Mouse (Mus musculus) splenic B cell, adult 2 months (primary cell): ENCODE data around the gene Spata13.

Experiments
- DNase-seq: peaks from one replicate; pipeline ENCODE4 v3.0.0-alpha.2; 2011; ENCODE audit warnings: low read depth, low spot score
- H3K27me3 ChIP-seq: 2 replicates; pipeline ENCODE4 v1.6.1; 2012; ENCODE audit warnings: mild to moderate bottlenecking, low read length, moderate library complexity, mixed read lengths; ENCODE audit not compliant: control insufficient read depth, poor library complexity, insufficient read depth, severe bottlenecking
- H3K36me3 ChIP-seq: 2 replicates; pipeline ENCODE4 v1.6.1; 2012; ENCODE audit warnings: mild to moderate bottlenecking, low read length, moderate library complexity, mixed read lengths; ENCODE audit not compliant: control insufficient read depth, poor library complexity, insufficient read depth, severe bottlenecking

Gene Spata13

DNA sequence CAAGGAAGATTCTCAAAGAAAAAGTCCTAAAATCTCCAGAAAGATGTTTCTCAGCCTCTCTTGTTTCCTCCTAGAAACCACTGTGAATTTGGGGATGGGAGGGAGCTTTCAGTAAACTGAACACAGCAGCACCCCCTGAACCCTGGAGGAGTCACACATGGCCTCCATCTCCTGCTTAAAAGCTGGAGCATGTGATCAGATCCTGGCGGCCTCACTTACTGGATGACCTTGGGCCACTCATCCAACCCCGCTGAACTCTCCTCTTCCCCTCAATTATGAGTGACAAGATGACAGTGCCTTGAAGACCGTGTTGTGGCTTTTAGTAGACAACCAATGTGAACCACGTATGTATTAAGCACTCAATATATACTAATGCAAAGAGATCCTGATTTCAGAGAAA lies 2.8 kb upstream of the Spata13 start:
- DNase-seq, result no peak
- H3K27me3 ChIP-seq, result no peaks in the 10 kb centered on the region
- no peaks in the 10 kb centered on the region for H3K36me3 ChIP-seq

DNA sequence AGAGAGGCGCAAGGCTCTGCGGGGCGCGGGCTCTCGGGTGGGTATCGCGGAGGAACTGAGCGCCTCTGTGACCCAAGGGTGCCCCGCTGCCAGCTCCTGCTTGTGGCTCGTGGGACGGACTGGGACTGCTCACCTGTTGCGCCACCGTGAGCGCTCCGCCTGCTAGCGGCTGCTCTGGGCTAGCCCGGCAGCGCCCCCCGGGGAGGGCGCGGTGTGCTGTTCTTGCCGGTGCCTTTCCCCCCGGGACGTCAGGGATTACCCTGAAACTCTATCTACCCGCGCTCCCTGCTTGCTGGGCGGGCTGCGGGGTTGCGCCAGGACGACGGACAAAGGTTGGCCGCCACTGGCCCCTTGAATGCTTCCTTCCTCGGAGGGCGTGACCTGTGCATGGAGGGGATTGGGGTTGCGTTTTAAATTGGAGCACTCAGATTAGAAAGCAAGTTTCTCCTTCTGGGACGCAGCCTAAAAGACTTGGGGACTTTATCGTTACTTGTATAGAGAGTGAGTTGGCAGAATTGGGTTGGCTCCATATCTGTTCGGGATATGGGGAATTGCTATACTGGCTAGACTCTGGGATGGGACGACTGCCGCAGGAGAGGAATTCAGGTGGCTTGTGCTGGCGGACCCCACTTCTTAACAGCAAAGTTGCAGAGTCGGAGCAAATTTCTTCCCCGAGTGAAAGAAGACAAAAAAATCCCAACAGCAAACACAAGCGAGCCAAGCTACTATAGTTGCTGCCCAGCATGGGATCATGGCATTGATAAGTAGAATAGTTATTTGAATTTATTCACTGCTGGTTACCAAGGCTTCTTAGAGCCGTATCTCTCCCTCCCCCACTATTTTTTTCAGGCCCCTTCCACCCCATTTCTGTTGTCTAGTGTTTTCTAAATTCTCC lies 1.3 kb downstream of the Spata13 start:
- Histone ChIP-seq H3K27me3 (no peaks in the 10 kb centered on the region), H3K36me3 (no peaks in the 10 kb centered on the region)
- peak; percentile 67 for DNase-seq

DNA sequence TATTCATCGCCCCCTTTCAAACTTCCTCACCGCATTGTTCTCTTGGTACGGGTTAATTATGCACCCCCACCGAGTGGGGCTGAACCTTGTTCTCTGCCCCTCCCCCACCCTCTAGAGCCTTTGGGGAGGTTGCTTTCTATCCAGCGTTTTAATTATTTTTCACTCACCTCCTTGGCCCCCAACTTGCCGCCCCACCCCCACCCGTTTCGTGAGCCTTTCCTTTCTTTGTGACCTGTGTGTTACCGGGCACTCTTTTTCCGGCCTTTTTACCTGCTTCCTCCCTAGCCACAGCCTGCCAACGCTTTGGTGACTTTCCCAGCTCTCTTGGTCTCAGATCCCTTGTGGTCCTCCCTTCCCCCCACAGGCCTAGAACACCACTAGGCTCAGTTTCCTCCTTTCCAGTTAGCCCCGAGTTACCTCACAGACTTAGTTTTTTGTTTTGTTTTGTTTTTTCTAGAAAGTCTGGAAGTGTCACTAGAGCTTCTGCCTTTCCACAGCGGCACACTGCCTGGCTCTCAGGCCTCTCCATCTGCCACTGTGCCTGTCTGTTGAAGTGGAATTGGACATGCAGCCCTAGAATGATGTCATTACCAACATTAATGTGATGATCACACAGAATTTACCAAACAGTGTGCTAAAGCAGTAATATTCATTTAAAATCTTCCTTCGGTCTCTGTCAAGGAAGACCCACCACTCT lies 2.3 kb downstream of the Spata13 start:
- peak; percentile 27 for DNase-seq
- Histone ChIP-seq H3K27me3 (no peaks in the 10 kb centered on the region), H3K36me3 (no peaks in the 10 kb centered on the region)

DNA sequence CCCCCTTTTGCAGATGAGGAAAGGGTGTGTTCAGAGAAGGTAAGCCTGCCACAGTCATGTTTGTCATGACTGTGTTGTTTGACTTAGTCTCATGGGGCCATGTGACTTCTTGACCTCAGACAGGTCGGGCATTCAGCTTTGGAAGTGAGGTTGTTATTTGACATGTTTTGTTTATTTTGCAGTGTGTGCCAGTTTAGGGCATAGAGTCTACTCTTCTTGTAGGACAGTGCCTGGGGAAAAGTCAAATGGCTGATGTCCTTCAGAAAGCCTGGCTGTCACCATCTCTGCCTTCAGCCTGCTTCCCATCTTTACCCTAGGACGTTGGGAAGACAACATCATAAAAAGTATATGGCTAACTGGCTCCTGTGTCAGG lies 2.8 kb downstream of the Spata13 start:
- H3K27me3 ChIP-seq, result no peaks in the 10 kb centered on the region
- DNase-seq, result no peak
- no peaks in the 10 kb centered on the region for H3K36me3 ChIP-seq

DNA sequence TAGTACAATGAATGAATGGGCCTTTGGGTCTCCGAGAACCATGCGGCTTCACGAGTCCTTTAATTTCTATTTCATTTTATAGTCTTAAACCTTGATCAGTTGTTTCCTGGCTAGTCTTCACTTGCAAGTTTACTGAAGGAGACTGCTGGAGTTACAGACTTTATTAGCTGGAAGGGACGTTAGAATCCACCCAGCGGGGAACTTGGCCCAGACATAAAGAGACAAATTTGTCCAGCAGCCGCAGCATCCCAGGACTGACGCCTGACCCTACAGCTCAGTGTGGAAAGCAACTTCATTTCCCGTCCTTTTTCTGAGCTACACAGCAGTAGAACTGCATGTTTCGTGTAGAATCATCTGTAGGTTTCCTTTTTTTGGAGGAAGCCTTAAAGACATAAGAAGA lies 3.2 kb downstream of the Spata13 start:
- no peak for DNase-seq
- H3K36me3 ChIP-seq, result no peaks in the 10 kb centered on the region

DNA sequence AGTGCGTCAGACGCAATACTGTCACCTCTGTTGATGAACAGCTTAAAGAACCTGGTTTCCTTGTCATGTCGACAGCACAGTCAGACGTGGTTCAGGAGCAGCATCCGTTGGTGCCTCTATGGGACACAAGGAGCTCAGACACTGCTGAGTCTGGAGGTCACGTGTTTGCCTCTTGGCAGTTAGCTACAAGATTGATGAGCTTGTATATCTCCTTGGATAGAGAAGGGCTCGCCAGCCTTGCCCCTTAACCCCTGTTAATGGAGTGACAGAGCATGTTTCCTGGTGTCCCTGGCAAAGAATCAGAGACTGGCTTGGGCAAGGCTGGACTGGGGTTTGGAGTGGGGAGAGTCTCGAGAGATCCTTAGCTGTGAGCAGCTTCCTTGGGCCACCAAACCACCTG lies 4.4 kb downstream of the Spata13 start:
- DNase-seq, result no peak
- no peaks in the 10 kb centered on the region for H3K36me3 ChIP-seq
- no peaks in the 10 kb centered on the region for H3K27me3 ChIP-seq

More for the DNA sequence above, 3.2 kb downstream of the Spata13 start:
- H3K27me3 ChIP-seq, result no peaks in the 10 kb centered on the region

DNA sequence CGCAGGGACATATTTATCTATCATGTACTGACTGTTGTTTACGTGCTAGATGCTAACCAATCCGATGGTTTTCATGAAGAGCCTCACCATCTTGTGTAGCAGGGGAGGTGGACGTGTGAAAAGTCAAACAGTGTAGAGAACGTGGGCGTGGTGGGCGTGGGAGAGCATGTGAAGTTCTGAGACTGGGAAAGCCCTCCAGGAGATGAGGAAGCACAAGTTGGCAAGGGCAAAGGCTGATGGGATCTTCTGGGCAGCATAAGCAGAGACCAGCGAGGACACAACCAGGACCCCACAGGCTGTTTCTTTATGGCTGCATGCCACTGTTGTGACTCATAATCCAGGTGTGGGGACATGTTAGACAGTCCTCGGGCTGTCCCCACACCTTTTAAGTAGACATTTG lies 5.4 kb downstream of the Spata13 start:
- Histone ChIP-seq H3K36me3 (no peaks in the 10 kb centered on the region), H3K27me3 (no peaks in the 10 kb centered on the region)
- no peak for DNase-seq

DNA sequence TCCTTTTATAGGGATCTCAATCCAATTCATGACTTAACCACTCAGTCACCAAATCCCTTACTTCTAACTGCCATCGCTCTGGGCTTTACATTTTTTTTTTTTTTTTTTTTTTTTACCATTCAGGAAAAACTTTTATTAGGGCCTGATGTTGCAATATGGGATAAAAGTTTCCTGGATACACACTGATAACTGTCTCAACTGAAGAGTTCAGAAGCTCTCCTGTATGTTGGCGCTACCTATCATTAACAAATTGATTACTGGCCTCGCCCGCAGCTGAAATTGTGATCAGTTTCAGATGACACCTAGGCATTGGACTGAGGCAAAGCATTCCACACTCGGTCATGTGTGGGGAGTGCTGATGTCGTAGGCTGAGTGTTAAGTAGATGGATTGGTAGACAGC lies 7.3 kb downstream of the Spata13 start:
- H3K27me3 ChIP-seq, result no peaks in the 10 kb centered on the region
- no peak for DNase-seq
- H3K36me3 ChIP-seq, result no peaks in the 10 kb centered on the region

DNA sequence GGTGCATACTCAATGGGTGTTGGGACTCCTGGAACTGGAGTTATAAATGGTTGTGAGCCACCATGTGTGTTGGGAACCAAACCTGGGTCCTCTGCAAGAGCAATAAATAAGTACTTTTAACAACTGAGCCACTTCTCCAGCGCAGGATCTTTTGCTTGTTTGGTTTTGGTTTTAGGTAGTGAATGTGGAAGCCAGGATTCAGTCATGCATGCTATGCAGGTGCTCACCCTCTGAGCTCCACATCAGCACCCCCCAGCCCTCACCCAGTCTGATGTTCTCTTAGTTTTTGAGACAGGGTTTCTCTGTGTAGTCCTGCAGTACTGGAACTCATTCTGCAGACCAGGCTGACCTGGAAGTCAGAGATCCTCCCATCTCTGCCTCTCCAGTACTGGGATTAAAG lies 8.3 kb downstream of the Spata13 start:
- Histone ChIP-seq H3K27me3 (no peaks in the 10 kb centered on the region), H3K36me3 (no peaks in the 10 kb centered on the region)
- peak; percentile 54 for DNase-seq

DNA sequence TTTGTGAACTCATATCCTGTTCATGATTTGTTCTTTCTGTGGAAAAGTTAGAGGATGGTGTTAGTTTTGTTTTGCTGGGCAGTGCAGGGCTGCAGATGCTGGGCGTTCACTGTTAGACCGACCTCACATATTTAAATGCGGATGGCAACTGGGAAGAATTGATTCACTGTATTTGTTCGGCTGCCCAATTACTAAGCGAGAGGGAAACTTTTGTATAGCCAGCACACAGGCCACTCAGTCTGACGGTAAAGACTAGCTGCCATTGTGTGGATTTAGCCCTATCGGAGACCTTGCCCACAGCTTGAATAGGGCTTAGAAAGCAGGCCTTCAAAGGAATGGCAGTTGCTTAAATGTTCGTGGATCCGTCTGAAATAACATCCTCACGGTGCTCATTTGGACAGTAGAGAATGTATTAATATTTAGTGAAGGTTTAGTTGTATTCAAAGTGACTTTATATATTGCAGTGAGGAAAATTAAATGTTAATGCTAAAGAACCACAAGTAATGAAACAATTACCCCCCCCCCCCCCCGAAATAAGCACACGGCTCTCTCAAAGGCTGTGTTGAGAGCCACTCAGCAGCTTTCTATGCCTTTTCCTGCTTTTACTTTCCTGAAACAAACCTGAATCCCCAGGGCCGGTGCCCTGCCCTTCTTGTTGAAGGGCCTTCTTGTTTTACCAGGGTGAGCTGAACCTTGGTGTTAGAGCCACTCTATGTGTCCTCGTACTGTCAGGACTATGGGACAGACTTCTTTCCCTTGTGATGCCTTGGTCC lies 9.5 kb downstream of the Spata13 start:
- Histone ChIP-seq H3K36me3 (no peaks in the 10 kb centered on the region), H3K27me3 (no peaks in the 10 kb centered on the region)
- DNase-seq, result no peak

DNA sequence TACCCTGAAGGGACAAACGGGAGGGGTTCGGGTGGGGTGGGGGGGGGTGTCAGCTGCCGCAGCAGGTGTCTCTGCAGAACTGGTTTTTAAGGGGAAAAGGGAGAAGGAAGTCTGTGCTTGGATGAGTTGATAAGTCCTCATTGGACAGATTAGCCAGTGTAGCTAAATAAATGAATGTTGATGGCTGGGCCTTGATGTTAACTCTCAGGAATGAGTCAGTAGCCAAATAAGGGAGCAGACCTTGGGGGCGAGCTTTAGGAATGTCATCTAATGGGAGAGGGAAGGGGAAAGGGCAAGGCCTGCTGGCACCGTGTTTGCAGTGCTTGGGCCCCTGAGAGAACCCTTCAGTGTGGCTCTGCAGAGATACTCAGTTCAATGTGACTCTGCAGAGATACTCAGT lies 12.6 kb downstream of the Spata13 start:
- H3K36me3 ChIP-seq, result no peaks in the 10 kb centered on the region
- no peak for DNase-seq
- no peaks in the 10 kb centered on the region for H3K27me3 ChIP-seq

DNA sequence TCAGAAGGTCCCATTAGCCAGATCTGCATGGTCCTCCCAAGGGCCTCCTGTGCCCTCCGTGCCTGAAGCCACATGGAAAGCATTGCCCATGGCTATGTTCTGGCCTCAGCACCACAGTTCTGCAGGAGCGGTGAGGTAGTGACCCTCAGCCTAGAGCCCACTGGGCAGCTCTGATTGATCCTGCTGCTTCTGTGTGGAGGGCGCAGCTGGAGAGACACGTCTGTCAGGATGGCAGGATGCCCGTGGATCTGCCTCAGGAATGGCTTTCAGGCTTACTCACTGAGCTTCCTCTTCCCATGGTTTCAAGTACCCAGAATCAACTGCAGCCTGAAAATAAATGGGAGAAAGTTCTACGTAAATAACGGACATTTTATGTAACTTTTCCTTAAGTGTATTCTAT lies 14.1 kb downstream of the Spata13 start:
- no peaks in the 10 kb centered on the region for H3K36me3 ChIP-seq
- no peaks in the 10 kb centered on the region for H3K27me3 ChIP-seq
- no peak for DNase-seq

DNA sequence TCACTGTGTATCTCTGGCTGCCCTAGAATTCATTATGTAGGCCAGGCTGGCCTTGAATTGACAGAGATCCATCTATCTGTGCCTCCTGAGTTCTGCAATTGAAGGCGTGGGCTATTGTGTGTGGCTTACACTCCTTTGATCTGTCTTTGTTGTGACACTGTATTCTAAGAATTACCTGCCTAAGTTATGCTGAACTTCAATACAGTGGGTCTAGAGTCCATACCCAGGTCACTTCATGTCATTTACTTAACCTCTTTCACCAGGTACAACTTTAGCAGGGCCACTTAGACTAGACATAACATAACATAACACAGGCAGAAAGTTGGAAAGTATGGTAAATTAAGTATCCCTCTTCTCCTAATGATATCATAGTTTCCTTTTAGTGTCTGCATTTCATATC lies 15.2 kb downstream of the Spata13 start:
- DNase-seq, result no peak
- Histone ChIP-seq H3K27me3 (no peaks in the 10 kb centered on the region), H3K36me3 (no peaks in the 10 kb centered on the region)

DNA sequence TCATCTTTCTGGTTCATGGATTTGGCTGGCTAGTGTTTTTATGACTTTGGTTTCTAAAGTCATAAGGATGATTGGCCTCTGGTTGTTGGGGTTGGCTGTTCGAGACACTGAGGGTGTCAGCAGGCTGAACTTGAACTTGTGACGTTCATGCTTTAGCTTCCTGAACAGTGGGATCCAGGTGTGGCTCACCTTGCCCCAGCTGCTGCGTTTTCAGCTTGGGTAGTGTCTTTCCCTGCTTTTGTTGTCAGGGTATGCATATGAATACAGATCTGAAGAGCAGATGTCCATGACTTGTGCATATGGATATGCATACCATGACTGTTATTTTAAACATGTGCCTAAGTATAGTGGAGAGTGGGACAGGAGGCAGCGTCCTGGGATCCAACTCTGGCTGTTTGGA lies 19.4 kb downstream of the Spata13 start:
- H3K27me3 ChIP-seq, result no peaks in the 10 kb centered on the region
- no peak for DNase-seq
- no peaks in the 10 kb centered on the region for H3K36me3 ChIP-seq

DNA sequence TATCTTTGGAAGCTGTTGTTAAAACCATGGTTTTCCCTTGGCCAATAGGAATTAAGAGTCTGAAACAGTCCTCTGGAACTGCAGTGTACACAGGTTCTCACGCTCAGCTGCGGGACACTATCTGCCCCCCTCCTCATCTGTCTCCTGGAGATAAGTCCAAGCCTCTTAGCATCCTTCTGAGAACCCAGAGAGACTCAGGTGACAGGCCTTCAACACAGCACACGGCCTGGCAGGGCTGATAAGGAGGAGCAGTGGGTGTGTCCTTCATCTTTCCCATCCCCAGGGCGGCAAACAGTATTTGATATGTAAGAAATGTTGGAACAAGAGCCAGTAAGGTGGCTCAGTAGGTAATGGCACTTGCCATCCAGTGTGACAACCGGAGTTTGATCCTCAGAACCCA lies 20.2 kb downstream of the Spata13 start:
- DNase-seq, result no peak
- H3K36me3 ChIP-seq, result no peaks in the 10 kb centered on the region
- H3K27me3 ChIP-seq, result no peaks in the 10 kb centered on the region
